Mouse (Mus musculus): ENCODE measurements around the gene Rpl37a. TPM values are rescaled to one million over a fixed set of nuclear protein-coding genes. Genes with fewer than 3 reads are reported as not detected.

The Rpl37a gene
- polyA plus RNA-seq (2015; fragmentation: Nextera tagmentation; extraction: Ambion mirVana) = 1,813 and 1,823 TPM in 2 replicates

DNA sequence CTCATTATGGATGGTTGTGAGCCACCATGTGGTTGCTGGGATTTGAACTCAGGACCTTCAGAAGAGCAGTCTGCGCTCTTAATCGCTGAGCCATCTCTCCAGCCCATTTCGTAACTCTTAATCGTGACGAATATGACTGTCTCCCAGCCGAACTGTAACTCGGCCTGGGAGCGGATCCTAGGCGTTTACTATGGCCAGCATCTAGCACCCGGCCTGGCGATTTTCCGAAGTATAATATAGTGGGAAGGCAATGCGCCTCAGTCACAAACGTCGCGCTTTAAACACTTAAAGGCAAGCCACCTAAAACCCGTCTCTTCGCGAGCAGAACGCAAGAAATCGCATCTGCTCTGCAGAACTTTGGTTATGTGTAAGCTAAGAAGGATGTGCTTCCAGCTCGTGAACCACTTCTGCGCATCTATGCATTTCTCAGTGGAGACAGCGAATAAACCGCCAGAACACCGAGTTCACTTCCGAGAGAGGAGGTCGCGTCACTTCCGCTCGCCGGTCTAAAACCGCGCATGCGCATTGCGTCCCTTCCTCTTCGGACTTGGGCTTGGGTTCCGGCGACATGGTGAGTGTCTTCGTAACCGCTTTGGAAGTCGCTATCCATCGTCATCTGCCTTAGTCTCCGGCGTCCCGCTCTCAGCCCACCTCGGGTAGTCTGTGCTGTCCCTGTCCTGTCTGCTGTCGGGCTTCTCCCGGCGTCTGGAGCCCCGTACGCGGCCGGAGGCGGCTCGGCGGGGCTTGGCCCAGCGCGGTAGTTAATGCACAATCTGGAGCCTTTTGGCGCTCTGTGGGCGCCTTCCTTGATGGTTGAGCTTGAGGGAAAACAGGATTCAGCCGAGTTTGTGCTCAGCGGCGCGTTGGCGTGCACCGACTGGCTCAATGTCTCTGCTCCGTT, at the start of gene Rpl37a:
Gene Rpl37a, plus strand, starts transcription at position 538 of the 901 bp plus-strand sequence.

GRCm38 (mm10) chr1:72700479-72700878, 10.6 kb upstream of the Rpl37a start, which contains the start of gene Ankar:
Ankar (minus strand) TSS chr1:72700579.

Other genes starting within 250 kb of the Rpl37a start
- gene March4, start 174.4 kb upstream of the Rpl37a start, polyA plus RNA-seq (2015; fragmentation: Nextera tagmentation; extraction: Ambion mirVana) = not detected in 2 replicates
- 12.3 and 12.5 TPM in 2 replicates for gene Smarcal1, start 128.0 kb upstream of the Rpl37a start, polyA plus RNA-seq (2015; fragmentation: Nextera tagmentation; extraction: Ambion mirVana)
- gene Ankar, start 10.7 kb upstream of the Rpl37a start, polyA plus RNA-seq (2015; fragmentation: Nextera tagmentation; extraction: Ambion mirVana) = not detected in 2 replicates
- 889 and 1,400 TPM in 2 replicates for gene Igfbp2, start 113.2 kb downstream of the Rpl37a start, polyA plus RNA-seq (2015; fragmentation: Nextera tagmentation; extraction: Ambion mirVana)
- gene Igfbp5, start 163.6 kb downstream of the Rpl37a start, polyA plus RNA-seq (2015; fragmentation: Nextera tagmentation; extraction: Ambion mirVana) = 31.2 and 35.0 TPM in 2 replicates

Data from urinary bladder, postnatal 0 days (tissue).